Mouse (Mus musculus) forebrain, embryonic 14.5 days (tissue): Measurements from ENCODE around the gene Vegfb. TPM values are rescaled to one million over a fixed set of nuclear protein-coding genes. Genes with fewer than 3 reads are reported as not detected.

ENCODE experiments used
- ATAC-seq: fragments of 200-750 bp; cut with Nextera tagmentation; 2 replicates; pipeline ENCODE4 v1.8.0; 2017; ENCODE audit warnings: mild to moderate bottlenecking, moderate library complexity
- DNase-seq: peaks from one replicate; pipeline ENCODE4 v3.0.0-alpha.2; 2015; ENCODE audit warnings: low spot score
- H3K27ac ChIP-seq: fragments of 300-500 bp; sonication (generic); 2 replicates; pipeline ENCODE4 v1.5.1; 2014; ENCODE audit warnings: low read depth, mild to moderate bottlenecking, control low read depth, low read length, moderate library complexity
- H3K27me3 ChIP-seq: fragments of 300-500 bp; sonication (generic); replicated peaks from 2 replicates; pipeline ENCODE4 v1.6.1; 2014; ENCODE audit warnings: low read length, control low read depth, mixed read lengths; ENCODE audit not compliant: control insufficient read depth, insufficient read depth
- H3K36me3 ChIP-seq: fragments of 300-500 bp; sonication (generic); 2 replicates; pipeline ENCODE4 v1.6.1; 2014; ENCODE audit warnings: low read length, control low read depth; ENCODE audit not compliant: control insufficient read depth, insufficient read depth
- H3K4me1 ChIP-seq: fragments of 300-500 bp; sonication (generic); 2 replicates; pipeline ENCODE4 v1.6.1; 2014; ENCODE audit warnings: antibody characterized with exemption, low read length, control low read depth; ENCODE audit not compliant: control insufficient read depth, insufficient read depth
- H3K4me2 ChIP-seq: fragments of 300-500 bp; sonication (generic); 2 replicates; pipeline ENCODE4 v1.6.1; 2014; ENCODE audit warnings: mild to moderate bottlenecking, control low read depth, low read length
- H3K4me3 ChIP-seq: fragments of 300-500 bp; sonication (generic); 2 replicates; pipeline ENCODE4 v1.5.1; 2014; ENCODE audit warnings: low read depth, low read length, control low read depth
- H3K9ac ChIP-seq: fragments of 300-500 bp; sonication (generic); 2 replicates; pipeline ENCODE4 v1.6.1; 2014; ENCODE audit warnings: mild to moderate bottlenecking, low read length, control low read depth, moderate library complexity
- H3K9me3 ChIP-seq: fragments of 300-500 bp; sonication (generic); replicated peaks from 2 replicates; pipeline ENCODE4 v1.6.1; 2016; ENCODE audit warnings: low read length, control low read depth, mixed read lengths; ENCODE audit not compliant: control insufficient read depth
- WGBS: fragments of 180-500 bp; shearing (Covaris S2); extraction: QIAGEN DNeasy Blood & Tissue Kit; methylation state at CpG from one replicate; pipeline ENCODE4 v1.1.7; 2014; 5-methylcytosine and 5-hydroxymethylcytosine counted together
- polyA plus RNA-seq: library from polyadenylated mRNA; unstranded; fragments of >200 nt; fragmentation: Nextera tagmentation; extraction: Ambion mirVana; gene quantifications from 2 replicates; pipeline ENCODE4 v1.2.1, GENCODE M21; 2014

The Vegfb gene
- polyA plus RNA-seq, 1 experiment from 2014 or later = 24.5 TPM

- under 1% methylated on average over 16 of the region's 16 CpGs for WGBS
These were observed 11.6 kb downstream of the Vegfb start, which contains the start of gene Plcb3 for GRCm38 (mm10) chr19:6975537-6976521. Plcb3 (minus strand) TSS chr19:6976470.

GRCm38 (mm10) chr19:6974211-6975205 lies 12.9 kb downstream of the Vegfb start, which contains the start of gene Ppp1r14b:
Ppp1r14b (plus strand) TSS chr19:6974968.
- H3K27me3 ChIP-seq = no peaks in the 10 kb centered on the region
- peak within 1 kb of the TSS; percentile 55 for H3K4me3 ChIP-seq
- peak within 1 kb of the TSS; percentile 78 for H3K9ac ChIP-seq
- H3K27ac ChIP-seq = peak within 1 kb of the TSS; percentile 97
- H3K9me3 ChIP-seq = no peaks in the 10 kb centered on the region
- under 1% methylated on average over 66 of the region's 84 CpGs for WGBS
- H3K36me3 ChIP-seq = peaks cover 25% of the 10 kb centered on the region
- peak; percentile 93 for DNase-seq
- H3K4me1 ChIP-seq = peaks cover 32% of the 10 kb centered on the region
- peak within 1 kb of the TSS; percentile 84 for H3K4me2 ChIP-seq
- peak; percentile 71 for ATAC-seq

More at GRCm38 (mm10) chr19:6975537-6976521, 11.6 kb downstream of the Vegfb start, which contains the start of gene Plcb3:
- Histone ChIP-seq H3K4me3 (peak within 1 kb of the TSS; percentile 55), H3K4me2 (peak within 1 kb of the TSS; percentile 84), H3K4me1 (peaks cover 23% of the 10 kb centered on the region), H3K9me3 (no peaks in the 10 kb centered on the region), H3K9ac (peak within 1 kb of the TSS; percentile 78), H3K27me3 (no peaks in the 10 kb centered on the region), H3K27ac (peak within 1 kb of the TSS; percentile 97), H3K36me3 (peaks cover 25% of the 10 kb centered on the region)
- DNase-seq (peak; percentile 92), ATAC-seq (peak; percentile 4; the same call in 1 of the 2 replicates)

DNA sequence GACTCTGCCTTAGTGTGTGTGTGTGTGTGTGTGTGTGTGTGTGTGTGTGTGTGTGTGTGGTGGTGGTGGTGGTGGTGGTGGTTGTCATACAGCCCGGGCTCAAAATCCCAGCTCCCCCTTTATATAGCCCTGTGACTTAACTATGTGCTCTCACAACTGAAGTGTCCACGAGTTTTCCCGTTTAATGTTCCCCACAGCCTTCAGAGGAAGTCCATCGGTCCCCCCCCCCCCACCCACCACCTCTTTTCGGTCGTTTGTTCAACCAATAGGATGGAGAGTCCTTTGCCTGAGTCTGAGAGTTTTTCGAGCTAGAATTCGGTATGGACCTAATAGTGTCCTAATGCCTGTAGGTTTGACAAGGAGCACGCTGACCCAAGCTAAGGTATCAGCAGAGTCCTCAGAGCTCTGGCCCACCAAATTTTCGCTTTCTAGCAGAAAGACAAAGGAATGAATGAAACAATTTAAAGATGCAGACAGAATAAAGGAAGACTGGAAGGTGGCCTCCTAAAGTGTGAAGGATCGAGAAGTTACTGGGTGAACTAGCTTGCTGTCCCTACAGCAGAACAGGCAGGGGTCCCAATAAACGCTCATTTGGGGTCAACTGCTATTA lies 13.8 kb downstream of the Vegfb start:
- H3K27ac ChIP-seq = no peak overlapping the region

GRCm38 (mm10) chr19:6972247-6972917 lies 15.1 kb downstream of the Vegfb start:
- H3K27ac ChIP-seq = no peak overlapping the region
- 83% methylated on average over 13 of the region's 13 CpGs for WGBS
- H3K4me2 ChIP-seq = no peak overlapping the region
- no peak for DNase-seq
- H3K4me1 ChIP-seq = peaks cover 19% of the 10 kb centered on the region
- no peaks in the 10 kb centered on the region for H3K27me3 ChIP-seq
- H3K36me3 ChIP-seq = peaks cover 7% of the 10 kb centered on the region
- no peak overlapping the region for H3K9ac ChIP-seq
- no peak overlapping the region for H3K4me3 ChIP-seq
- no peak for ATAC-seq
- no peaks in the 10 kb centered on the region for H3K9me3 ChIP-seq

More for the DNA sequence above, 13.8 kb downstream of the Vegfb start:
- peak overlapping the region; percentile 84 for H3K4me2 ChIP-seq
- peaks cover 20% of the 10 kb centered on the region for H3K36me3 ChIP-seq
- DNase-seq (no peak), ATAC-seq (no peak)
- no peaks in the 10 kb centered on the region for H3K9me3 ChIP-seq
- peaks cover 24% of the 10 kb centered on the region for H3K4me1 ChIP-seq
- no peaks in the 10 kb centered on the region for H3K27me3 ChIP-seq
- peak overlapping the region; percentile 78 for H3K9ac ChIP-seq
- 42% methylated on average over 12 of the region's 12 CpGs for WGBS
- peak overlapping the region; percentile 55 for H3K4me3 ChIP-seq

GRCm38 (mm10) chr19:6971644-6972043 lies 15.8 kb downstream of the Vegfb start:
- no peak overlapping the region for H3K4me3 ChIP-seq
- H3K9ac ChIP-seq = peak overlapping the region; percentile 13; the same call in 1 of the 2 replicates
- H3K27me3 ChIP-seq = no peaks in the 10 kb centered on the region
- no peaks in the 10 kb centered on the region for H3K9me3 ChIP-seq
- WGBS = 52% methylated on average over 6 of the region's 6 CpGs
- DNase-seq (no peak), ATAC-seq (no peak)
- peaks cover 17% of the 10 kb centered on the region for H3K4me1 ChIP-seq
- no peak overlapping the region for H3K4me2 ChIP-seq
- 0 out of 2 replicates have a peak, but pooled peaks cover 2% of the 10 kb centered on the region for H3K36me3 ChIP-seq
- H3K27ac ChIP-seq = no peak overlapping the region

DNA sequence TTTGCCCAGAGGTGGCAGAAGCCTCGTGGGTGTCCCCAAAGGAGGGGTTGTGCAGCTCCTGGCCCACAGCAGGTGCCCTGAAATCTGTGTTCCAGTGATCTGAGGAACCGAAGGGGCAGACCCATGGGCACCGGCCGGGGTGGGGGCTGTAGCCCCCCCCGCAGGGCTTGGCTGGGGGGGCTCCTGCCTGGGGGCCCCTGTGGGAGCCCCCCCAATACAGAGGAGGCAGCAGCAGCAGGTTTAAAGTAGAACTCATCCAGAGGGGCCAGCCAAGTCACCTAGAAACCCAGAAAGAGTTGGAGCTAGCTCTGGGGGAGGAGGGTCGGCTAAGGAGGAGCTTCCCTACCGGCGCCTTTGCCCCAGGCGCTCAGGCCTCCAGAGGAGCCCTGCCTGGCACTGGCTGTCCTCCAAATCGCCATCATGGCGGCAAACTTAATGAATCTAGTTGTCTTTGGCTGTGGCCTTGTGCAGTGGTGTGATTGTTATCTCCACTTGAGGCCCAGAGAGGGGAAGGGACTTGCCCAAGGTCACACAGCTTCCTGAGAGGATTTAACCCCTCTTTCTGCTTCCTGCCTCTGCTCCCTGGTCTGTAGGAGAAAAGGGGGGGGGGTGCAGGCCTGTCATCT lies 16.9 kb downstream of the Vegfb start:
- Histone ChIP-seq H3K4me1 (peaks cover 10% of the 10 kb centered on the region), H3K9ac (0 out of 2 replicates have a peak overlapping the region, but pooled peaks have one; percentile 51), H3K27me3 (no peaks in the 10 kb centered on the region), H3K36me3 (no peaks in the 10 kb centered on the region), H3K4me3 (peak overlapping the region; percentile 8; the same call in 1 of the 2 replicates), H3K4me2 (peak overlapping the region; percentile 46), H3K27ac (no peak overlapping the region), H3K9me3 (no peaks in the 10 kb centered on the region)
- ATAC-seq (no peak), DNase-seq (no peak)
- 14% methylated on average over 11 of the region's 11 CpGs for WGBS

GRCm38 (mm10) chr19:6969665-6970381 lies 17.6 kb downstream of the Vegfb start:
- Histone ChIP-seq H3K27me3 (no peaks in the 10 kb centered on the region), H3K4me1 (peaks cover 10% of the 10 kb centered on the region), H3K27ac (no peak overlapping the region), H3K4me3 (peak overlapping the region; percentile 33), H3K9ac (peak overlapping the region; percentile 51; the same call in 1 of the 2 replicates), H3K36me3 (no peaks in the 10 kb centered on the region), H3K4me2 (peak overlapping the region; percentile 46), H3K9me3 (no peaks in the 10 kb centered on the region)
- DNase-seq (peak; percentile 49), ATAC-seq (peak; percentile 22)
- under 1% methylated on average over 55 of the region's 55 CpGs for WGBS
